Mouse (Mus musculus) left cerebral cortex, adult 2 months (tissue): ENCODE data around the gene Dvl2. TPM values are rescaled to one million over a fixed set of nuclear protein-coding genes. Genes with fewer than 3 reads are reported as not detected.

Experiments used
- DNase-seq, 2 experiments: peaks; one replicate each; pipeline ENCODE4 v3.0.0; 2021 to 2022; ENCODE audit warnings: low spot score in 2 of 2, mixed read lengths in 1 of 2; ENCODE audit errors: extremely low spot score in 1 of 2
- H3K27ac ChIP-seq: fragments of 200-600 bp; 2 replicates; pipeline ENCODE4 v1.8.1; 2022
- H3K4me3 ChIP-seq: fragments of 200-600 bp; 2 replicates; pipeline ENCODE4 v1.8.1; 2022
- CTCF ChIP-seq: fragments of 200-600 bp; IDR thresholded peaks from 2 replicates; pipeline ENCODE4 v1.8.1; 2022; ENCODE audit warnings: antibody characterized with exemption, mild to moderate bottlenecking, moderate library complexity
- intact Hi-C: fragments of 180-260 bp; cut with DNase I; formaldehyde crosslinking; loops from one replicate; pipeline ENCODE4 v1.15.1; 2025
- total RNA-seq, 2 experiments: library from RNA; stranded (reverse); gene quantifications; 2 replicates each; pipeline ENCODE4 v1.2.3; 2021

Gene Dvl2
- total RNA-seq, 2 experiments from 2014 or later: 32.6 to 32.9 TPM

GRCm38 (mm10) chr11:69997070-69997509 lies 3.3 kb upstream of the Dvl2 start:
- peak overlapping the region; percentile 87 for H3K4me3 ChIP-seq
- H3K27ac ChIP-seq: peak overlapping the region; percentile 95
- no peak for TF ChIP-seq CTCF
- peak; percentile 68 to 79 for DNase-seq
- intact Hi-C loops: no loop called here

GRCm38 (mm10) chr11:69998567-69999491 lies 1.6 kb upstream of the Dvl2 start:
- no peak for DNase-seq
- intact Hi-C loops: no loop called here
- no peak overlapping the region for H3K4me3 ChIP-seq
- H3K27ac ChIP-seq: no peak overlapping the region
- TF ChIP-seq CTCF: peak; percentile 40

DNA sequence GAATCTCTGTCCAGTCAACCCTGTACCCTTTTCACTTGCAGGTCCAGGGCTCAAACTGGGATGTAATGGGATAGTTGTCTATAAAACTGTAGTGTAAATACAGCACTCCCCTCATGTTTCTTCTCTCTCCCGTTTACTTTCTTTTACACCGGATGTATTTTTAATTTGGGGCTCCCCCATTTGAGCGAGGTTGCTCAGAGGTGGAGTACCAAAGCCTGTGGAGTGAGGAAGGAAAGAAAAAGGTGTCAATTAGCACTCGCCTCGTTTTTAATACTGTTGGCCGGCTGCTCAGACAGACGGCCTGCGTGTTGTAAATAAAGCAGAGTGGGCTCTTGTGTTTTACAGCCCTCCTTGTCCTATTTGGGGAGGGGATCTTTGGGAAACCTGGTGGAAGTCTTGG lies 729 bp upstream of the Dvl2 start:
- TF ChIP-seq CTCF: no peak
- Histone ChIP-seq H3K4me3 (no peak overlapping the region), H3K27ac (0 out of 2 replicates have a peak overlapping the region, but pooled peaks have one; percentile 17)
- DNase-seq: no peak
- intact Hi-C loops: loop anchor here (2.0 kb wide), 1 partner anchor 15 kb away; the partner anchor contains the start of gene Acadvl

- intact Hi-C loops: loop anchor here (2.0 kb wide), 1 partner anchor 14 kb away; the partner anchor contains the start of gene Acadvl
- DNase-seq: no peak
- Histone ChIP-seq H3K27ac (peak overlapping the region; percentile 98), H3K4me3 (peak overlapping the region; percentile 65)
- no peak for TF ChIP-seq CTCF
Measured at GRCm38 (mm10) chr11:70001159-70001558, 764 bp downstream of the Dvl2 start.

- no peak overlapping the region for H3K27ac ChIP-seq
- no peak overlapping the region; the same call in 1 of the 2 replicates for H3K4me3 ChIP-seq
- DNase-seq: no peak
- intact Hi-C loops: loop anchor here (2.0 kb wide), 1 partner anchor 13 kb away; the partner anchor contains the start of gene Acadvl
- peak; percentile 50 for TF ChIP-seq CTCF
Measured at GRCm38 (mm10) chr11:70001865-70002264, 1.5 kb downstream of the Dvl2 start.

DNA sequence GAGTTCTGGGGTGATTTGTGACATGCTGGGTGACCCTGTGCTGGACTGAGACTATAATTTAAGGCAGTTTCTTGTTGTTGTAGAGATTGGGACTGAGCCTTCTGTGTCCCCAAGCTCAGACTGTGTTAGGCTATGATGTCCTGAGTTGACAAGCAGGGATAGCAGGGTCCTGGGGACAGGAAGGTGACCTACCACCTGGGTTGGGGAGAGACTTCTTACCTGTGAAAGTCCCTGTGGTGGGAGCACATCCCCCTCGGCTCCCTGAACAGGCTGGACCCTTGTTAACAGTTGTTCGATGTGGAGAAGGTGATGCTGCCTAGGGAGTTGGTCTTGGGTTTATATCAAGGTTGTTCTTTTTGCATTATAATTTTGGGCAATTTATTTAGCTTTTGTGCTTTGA lies 2.1 kb downstream of the Dvl2 start:
- DNase-seq: no peak
- H3K4me3 ChIP-seq: no peak overlapping the region
- TF ChIP-seq CTCF: no peak
- intact Hi-C loops: no loop called here
- no peak overlapping the region for H3K27ac ChIP-seq

DNA sequence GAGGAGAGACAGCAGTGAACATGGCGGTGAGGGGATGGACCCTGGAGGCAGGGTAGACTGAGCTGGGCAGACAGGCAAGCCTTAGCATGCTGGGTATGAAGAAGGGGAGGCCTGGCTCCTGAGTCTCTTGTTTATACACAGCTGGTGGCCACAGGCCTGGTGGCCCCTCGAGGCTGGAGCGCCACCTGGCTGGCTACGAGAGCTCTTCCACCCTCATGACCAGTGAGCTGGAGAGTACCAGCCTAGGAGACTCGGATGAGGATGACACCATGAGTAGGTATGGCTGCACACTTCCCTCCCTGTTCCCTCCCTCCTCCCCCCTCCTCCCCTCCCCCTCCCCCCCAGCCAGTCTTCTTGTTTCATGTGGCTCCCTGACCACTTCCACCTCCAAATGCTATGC lies 5.1 kb downstream of the Dvl2 start:
- no peak overlapping the region for H3K27ac ChIP-seq
- peak; percentile 38 for TF ChIP-seq CTCF
- DNase-seq: no peak
- no peak overlapping the region for H3K4me3 ChIP-seq
- intact Hi-C loops: no loop called here

DNA sequence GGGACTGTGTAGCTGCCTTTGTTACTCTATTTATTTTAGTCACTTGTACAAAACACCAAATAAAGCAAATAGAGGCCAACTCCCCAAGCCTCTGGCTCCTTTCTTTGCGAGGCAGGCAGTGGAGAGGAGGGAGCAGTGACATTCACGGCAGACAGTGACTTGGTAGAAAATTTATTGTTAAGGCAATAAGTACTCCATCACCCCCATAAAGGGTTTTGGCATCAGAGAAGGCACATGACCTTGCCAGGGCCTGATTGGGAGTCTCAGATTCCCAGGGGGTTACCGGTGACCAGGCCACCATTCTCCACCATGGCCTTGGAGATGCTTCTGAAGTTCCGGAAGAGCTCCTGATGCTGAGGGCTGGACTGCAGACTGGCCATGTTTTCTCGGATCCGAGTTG lies 9.6 kb downstream of the Dvl2 start:
- Histone ChIP-seq H3K4me3 (no peak overlapping the region), H3K27ac (no peak overlapping the region)
- no peak for TF ChIP-seq CTCF
- intact Hi-C loops: no loop called here
- DNase-seq: no peak

- TF ChIP-seq CTCF: no peak
- intact Hi-C loops: no loop called here
- H3K27ac ChIP-seq: no peak overlapping the region
- no peak overlapping the region for H3K4me3 ChIP-seq
- no peak for DNase-seq
Measured at GRCm38 (mm10) chr11:70010548-70010947, 10.2 kb downstream of the Dvl2 start.

DNA sequence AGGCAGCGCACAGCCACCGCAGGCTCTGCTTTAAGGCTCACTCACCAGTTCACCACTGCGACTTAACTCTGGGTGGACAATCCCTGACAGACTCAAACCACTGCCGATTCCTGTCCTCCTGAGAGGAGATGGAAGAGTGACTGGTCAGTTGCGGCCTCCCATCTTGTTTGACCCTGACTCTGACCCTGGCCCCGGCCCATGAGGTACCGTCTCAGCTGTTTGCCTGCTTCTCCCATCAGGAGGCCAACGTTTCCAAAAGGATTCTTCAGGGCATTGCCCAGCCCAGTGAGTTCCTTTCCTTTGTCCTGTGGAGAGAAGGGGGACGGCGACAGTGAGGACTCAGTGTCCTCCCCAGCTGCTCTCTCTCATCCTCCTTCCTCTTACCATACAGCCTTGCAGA lies 10.6 kb downstream of the Dvl2 start:
- intact Hi-C loops: no loop called here
- TF ChIP-seq CTCF: no peak
- Histone ChIP-seq H3K4me3 (no peak overlapping the region), H3K27ac (no peak overlapping the region)
- DNase-seq: no peak

DNA sequence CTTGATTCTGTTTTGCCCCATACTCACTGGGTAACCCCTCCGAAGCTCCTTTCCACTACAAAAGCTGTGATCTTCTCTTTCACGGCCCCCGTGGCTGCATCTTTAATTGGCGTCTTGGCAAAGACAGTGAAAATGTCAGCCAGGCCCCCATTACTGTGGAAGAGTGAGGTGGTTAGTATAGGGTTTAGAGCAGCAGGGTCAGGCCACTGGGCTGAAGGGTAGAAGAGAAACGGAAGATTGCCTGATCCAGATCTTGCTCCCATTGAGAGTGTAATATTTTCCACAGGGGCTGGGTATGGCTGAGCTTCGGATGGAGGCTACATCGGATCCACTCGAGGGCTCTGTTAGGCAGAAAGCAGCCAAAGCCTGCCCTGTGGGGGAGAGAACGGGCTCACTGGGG lies 12.5 kb downstream of the Dvl2 start:
- intact Hi-C loops: no loop called here

DNA sequence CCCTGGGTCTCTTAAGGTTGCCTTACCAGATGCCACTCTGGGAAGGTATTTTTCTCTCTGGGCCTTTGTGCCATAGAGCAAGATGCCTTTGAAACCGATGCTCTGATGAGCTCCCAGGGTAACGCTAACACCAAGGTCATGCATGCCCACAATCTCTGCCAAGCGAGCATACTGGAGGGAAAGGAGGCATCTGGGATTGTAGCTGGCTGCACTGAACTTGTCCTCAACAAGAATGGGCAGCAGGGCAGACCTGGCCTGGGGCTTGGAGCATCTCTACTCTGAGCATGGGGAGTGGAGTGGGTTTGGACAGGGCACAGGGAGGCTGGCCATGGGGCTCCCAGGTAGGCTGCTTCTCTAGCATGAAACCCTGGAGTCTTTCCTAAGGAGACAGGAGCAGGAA lies 13.0 kb downstream of the Dvl2 start:
- no peak for TF ChIP-seq CTCF
- Histone ChIP-seq H3K27ac (no peak overlapping the region), H3K4me3 (no peak overlapping the region)
- intact Hi-C loops: no loop called here
- no peak for DNase-seq

More for the DNA sequence above, 12.5 kb downstream of the Dvl2 start:
- Histone ChIP-seq H3K27ac (no peak overlapping the region), H3K4me3 (no peak overlapping the region)
- TF ChIP-seq CTCF: no peak
- no peak for DNase-seq
